Mouse (Mus musculus): ENCODE measurements around the gene Capns1.

Capns1 gene

GRCm38 (mm10) chr7:30181308-30181707 is 17.3 kb downstream of the Capns1 start:
- peak; percentile 65; the same call in 1 of the 2 replicates for ATAC-seq (ENCODE audit: insufficient number of reproducible peaks, low FRiP score, low TSS enrichment)

- no peak for ATAC-seq (ENCODE audit: insufficient number of reproducible peaks, low FRiP score, low TSS enrichment)
Observed at GRCm38 (mm10) chr7:30178256-30178655, 20.4 kb downstream of the Capns1 start.

GRCm38 (mm10) chr7:30176474-30176873 is 22.1 kb downstream of the Capns1 start:
- no peak for ATAC-seq (ENCODE audit: insufficient number of reproducible peaks, low FRiP score, low TSS enrichment)

- no peak for ATAC-seq (ENCODE audit: insufficient number of reproducible peaks, low FRiP score, low TSS enrichment)
Observed at GRCm38 (mm10) chr7:30170283-30170951, 28.2 kb downstream of the Capns1 start.

GRCm38 (mm10) chr7:30169583-30170282 is 28.9 kb downstream of the Capns1 start, which contains the start of gene Zfp146:
Zfp146 (minus strand) TSS chr7:30169750.
- peak; percentile 98 for ATAC-seq (ENCODE audit: insufficient number of reproducible peaks, low FRiP score, low TSS enrichment)

- no peak for ATAC-seq (ENCODE audit: insufficient number of reproducible peaks, low FRiP score, low TSS enrichment)
Observed at GRCm38 (mm10) chr7:30168914-30169582, 29.6 kb downstream of the Capns1 start.

- no peak for ATAC-seq (ENCODE audit: insufficient number of reproducible peaks, low FRiP score, low TSS enrichment)
Observed at GRCm38 (mm10) chr7:30164745-30165144, 33.9 kb downstream of the Capns1 start.

GRCm38 (mm10) chr7:30163113-30163512 is 35.5 kb downstream of the Capns1 start:
- no peak for ATAC-seq (ENCODE audit: insufficient number of reproducible peaks, low FRiP score, low TSS enrichment)

- ATAC-seq (ENCODE audit: insufficient number of reproducible peaks, low FRiP score, low TSS enrichment) = no peak
Observed at GRCm38 (mm10) chr7:30155507-30155906, 43.1 kb downstream of the Capns1 start.

GRCm38 (mm10) chr7:30154040-30154439 is 44.6 kb downstream of the Capns1 start:
- no peak for ATAC-seq (ENCODE audit: insufficient number of reproducible peaks, low FRiP score, low TSS enrichment)

GRCm38 (mm10) chr7:30147011-30147410 is 51.6 kb downstream of the Capns1 start:
- no peak for ATAC-seq (ENCODE audit: insufficient number of reproducible peaks, low FRiP score, low TSS enrichment)

- no peak for ATAC-seq (ENCODE audit: insufficient number of reproducible peaks, low FRiP score, low TSS enrichment)
Observed at GRCm38 (mm10) chr7:30143555-30144209, 54.9 kb downstream of the Capns1 start.

- no peak for ATAC-seq (ENCODE audit: insufficient number of reproducible peaks, low FRiP score, low TSS enrichment)
Observed at GRCm38 (mm10) chr7:30143170-30143554, 55.4 kb downstream of the Capns1 start.

Measured in cerebellum, adult (tissue).